Comparison of ENCODE assay signal across 8 mouse cellular contexts in genomic region chr2:172346933-172347611, GRCm38 (mm10). TPM values are rescaled to one million over a fixed set of nuclear protein-coding genes. Genes with fewer than 3 reads are reported as not detected.
DNase-seq lines count a peak whose midpoint lies in the region; ATAC-seq and TF ChIP-seq lines count a peak whose summit lies in the region.

No protein-coding gene starts in this region.

- no peak for TF ChIP-seq CTCF in kidney, adult 2 months (conservative IDR thresholded peaks at IDR 0.05; ENCODE audit: insufficient read depth, insufficient read length, low read depth, low read length)

- 56% methylated on average over 8 of the region's 8 CpGs for WGBS in kidney, embryonic 16.5 days
- WGBS in embryonic facial prominence, embryonic 12.5 days: 49% methylated on average over 8 of the region's 8 CpGs
- 69% methylated on average over 8 of the region's 8 CpGs for WGBS in intestine, embryonic 16.5 days
- WGBS in neural tube, embryonic 14.5 days: 51% methylated on average over 8 of the region's 8 CpGs
- WGBS in kidney, adult 2 months: 86% methylated on average over 8 of the region's 8 CpGs

- peak overlapping the region; percentile 94 for H3K4me2 ChIP-seq in kidney, embryonic 16.5 days (replicated peaks; ENCODE audit: low read depth, low read length)
- H3K4me2 ChIP-seq in embryonic facial prominence, embryonic 12.5 days (replicated peaks): peak overlapping the region; percentile 95
- H3K4me2 ChIP-seq in intestine, embryonic 16.5 days (ENCODE audit: low read depth, low read length): peak overlapping the region; percentile 90; the same call in 1 of the 2 replicates
- H3K4me2 ChIP-seq in neural tube, embryonic 14.5 days (ENCODE audit: low read depth, low read length): peak overlapping the region; percentile 98

- intact Hi-C loops in heart, postnatal 10 days (cut with DNase I): no loop called here

- no peak overlapping the region for H3K9ac ChIP-seq in kidney, embryonic 16.5 days (replicated peaks; ENCODE audit: low read length)
- peak overlapping the region; percentile 33; the same call in 1 of the 2 replicates for H3K9ac ChIP-seq in embryonic facial prominence, embryonic 12.5 days
- H3K9ac ChIP-seq in intestine, embryonic 16.5 days (ENCODE audit: low read depth, low read length): no peak overlapping the region
- no peak overlapping the region for H3K9ac ChIP-seq in neural tube, embryonic 14.5 days (replicated peaks; ENCODE audit: low read depth, low read length)

- no peak overlapping the region for H3K27ac ChIP-seq in kidney, embryonic 16.5 days (ENCODE audit: low read length)
- no peak overlapping the region for H3K27ac ChIP-seq in embryonic facial prominence, embryonic 12.5 days
- no peak overlapping the region for H3K27ac ChIP-seq in intestine, embryonic 16.5 days (ENCODE audit: low read length)
- no peak overlapping the region for H3K27ac ChIP-seq in neural tube, embryonic 14.5 days (ENCODE audit: low read depth, low read length)
- H3K27ac ChIP-seq in kidney, adult 2 months (ENCODE audit: insufficient read depth, low read depth, low read length): no peak overlapping the region

- DNase-seq in kidney, adult 11 months: no peak
- DNase-seq in layer of hippocampus, adult 18-20 months (ENCODE audit: low spot score in 2 of 2): no peak
- no peak for DNase-seq in kidney, adult 2 months
- DNase-seq in heart, postnatal 10 days: no peak

- H3K36me3 ChIP-seq in kidney, embryonic 16.5 days (ENCODE audit: insufficient read depth, low read length): no peaks in the 10 kb centered on the region
- H3K36me3 ChIP-seq in embryonic facial prominence, embryonic 12.5 days: no peaks in the 10 kb centered on the region
- no peaks in the 10 kb centered on the region for H3K36me3 ChIP-seq in intestine, embryonic 16.5 days (ENCODE audit: control insufficient read depth, insufficient read depth, low read length)
- H3K36me3 ChIP-seq in neural tube, embryonic 14.5 days (ENCODE audit: control insufficient read depth, insufficient read depth, low read length): no peaks in the 10 kb centered on the region
- no peaks in the 10 kb centered on the region for H3K36me3 ChIP-seq in kidney, adult 2 months (ENCODE audit: control insufficient read depth, insufficient read depth, low read length)

- H3K27me3 ChIP-seq in kidney, embryonic 16.5 days (ENCODE audit: insufficient read depth, low read length): no peaks in the 10 kb centered on the region
- no peaks in the 10 kb centered on the region for H3K27me3 ChIP-seq in embryonic facial prominence, embryonic 12.5 days
- no peaks in the 10 kb centered on the region for H3K27me3 ChIP-seq in intestine, embryonic 16.5 days (replicated peaks; ENCODE audit: control insufficient read depth, insufficient read depth, low read length)
- no peaks in the 10 kb centered on the region for H3K27me3 ChIP-seq in neural tube, embryonic 14.5 days (ENCODE audit: control insufficient read depth, insufficient read depth, low read length)
- no peaks in the 10 kb centered on the region for H3K27me3 ChIP-seq in kidney, adult 2 months (replicated peaks; ENCODE audit: control insufficient read depth, insufficient read depth, low read length)

- TF ChIP-seq POLR2A in kidney, adult 2 months (IDR thresholded peaks at IDR 0.05; ENCODE audit: low read depth, low read length): no peak

- peak overlapping the region; percentile 57; the same call in 1 of the 2 replicates for H3K4me3 ChIP-seq in kidney, embryonic 16.5 days (ENCODE audit: low read length)
- H3K4me3 ChIP-seq in embryonic facial prominence, embryonic 12.5 days: peak overlapping the region; percentile 64
- H3K4me3 ChIP-seq in intestine, embryonic 16.5 days (ENCODE audit: low read length): no peak overlapping the region; the same call in 1 of the 2 replicates
- H3K4me3 ChIP-seq in neural tube, embryonic 14.5 days (ENCODE audit: low read depth, low read length): peak overlapping the region; percentile 59
- H3K4me3 ChIP-seq in kidney, adult 2 months (ENCODE audit: insufficient read depth, low read depth, low read length): no peak overlapping the region

- no peaks in the 10 kb centered on the region for H3K9me3 ChIP-seq in kidney, embryonic 16.5 days (ENCODE audit: low read length)
- H3K9me3 ChIP-seq in embryonic facial prominence, embryonic 12.5 days: no peaks in the 10 kb centered on the region
- no peaks in the 10 kb centered on the region for H3K9me3 ChIP-seq in intestine, embryonic 16.5 days (ENCODE audit: control insufficient read depth, low read length)
- no peaks in the 10 kb centered on the region for H3K9me3 ChIP-seq in neural tube, embryonic 14.5 days (ENCODE audit: control insufficient read depth, low read length)

- peaks cover 7% of the 10 kb centered on the region for H3K4me1 ChIP-seq in kidney, embryonic 16.5 days (ENCODE audit: insufficient read depth, low read length)
- H3K4me1 ChIP-seq in embryonic facial prominence, embryonic 12.5 days: peaks cover 10% of the 10 kb centered on the region; the same call in 1 of the 2 replicates
- peaks cover 16% of the 10 kb centered on the region for H3K4me1 ChIP-seq in intestine, embryonic 16.5 days (ENCODE audit: control insufficient read depth, insufficient read depth, low read length)
- peaks cover 6% of the 10 kb centered on the region for H3K4me1 ChIP-seq in neural tube, embryonic 14.5 days (ENCODE audit: control insufficient read depth, insufficient read depth, low read length)
- H3K4me1 ChIP-seq in kidney, adult 2 months (ENCODE audit: control insufficient read depth, insufficient read depth, low read length): peaks cover 4% of the 10 kb centered on the region; the same call in 1 of the 2 replicates

- no peak for ATAC-seq in kidney, embryonic 16.5 days (ENCODE audit: low FRiP score, low TSS enrichment)
- ATAC-seq in embryonic facial prominence, embryonic 12.5 days (ENCODE audit: insufficient number of reproducible peaks, insufficient read depth, low FRiP score, low TSS enrichment): no peak
- no peak for ATAC-seq in intestine, embryonic 16.5 days
- ATAC-seq in neural tube, embryonic 14.5 days (ENCODE audit: low read depth): no peak

RNA-seq across cellular contexts. Expression of gene Fam210b, which starts 1.7 kb away (rescaled TPM):
- 12.0 and 12.8 TPM in 2 replicates for polyA plus RNA-seq in kidney, embryonic 16.5 days (2015; fragmentation: Nextera tagmentation; extraction: Ambion mirVana)
- polyA plus RNA-seq in embryonic facial prominence, embryonic 12.5 days (2016; fragmentation: Nextera tagmentation; extraction: Ambion mirVana): 22.5 and 24.1 TPM in 2 replicates
- polyA plus RNA-seq in intestine, embryonic 16.5 days (2015; fragmentation: Nextera tagmentation; extraction: Ambion mirVana): 15.0 and 16.6 TPM in 2 replicates
- 15.2 and 23.5 TPM in 2 replicates for polyA plus RNA-seq in neural tube, embryonic 14.5 days (2014; fragmentation: Nextera tagmentation; extraction: Ambion mirVana)
- 10 to 100 TPM; 22.8 to 23.1 TPM for total RNA-seq in layer of hippocampus, adult 18-20 months (2021)
- 16.3 and 17.5 TPM in 2 replicates for polyA plus RNA-seq in kidney, adult 2 months (2012; rRNA removed)
- total RNA-seq in heart, postnatal 10 days (2021): 1 to 10 TPM; 7.2 to 9.1 TPM

RNA-seq across cellular contexts. Expression of gene Aurka, which starts 23.3 kb away (rescaled TPM):
- polyA plus RNA-seq in kidney, embryonic 16.5 days (2015; fragmentation: Nextera tagmentation; extraction: Ambion mirVana): 112 and 117 TPM in 2 replicates
- polyA plus RNA-seq in embryonic facial prominence, embryonic 12.5 days (2016; fragmentation: Nextera tagmentation; extraction: Ambion mirVana): 131 TPM in 2 replicates
- polyA plus RNA-seq in intestine, embryonic 16.5 days (2015; fragmentation: Nextera tagmentation; extraction: Ambion mirVana): 87.4 and 103 TPM in 2 replicates
- 8.4 and 11.9 TPM in 2 replicates for polyA plus RNA-seq in neural tube, embryonic 14.5 days (2014; fragmentation: Nextera tagmentation; extraction: Ambion mirVana)
- total RNA-seq in layer of hippocampus, adult 18-20 months (2021): 1 to 10 TPM; 1.4 to 1.7 TPM
- polyA plus RNA-seq in kidney, adult 2 months (2012; rRNA removed): 0.92 and 1.2 TPM in 2 replicates
- total RNA-seq in heart, postnatal 10 days (2021): 10 to 100 TPM; 10.8 to 13.7 TPM

RNA-seq across cellular contexts. Expression of gene Cstf1, which starts 23.4 kb away (rescaled TPM):
- polyA plus RNA-seq in kidney, embryonic 16.5 days (2015; fragmentation: Nextera tagmentation; extraction: Ambion mirVana): 36.6 and 38.3 TPM in 2 replicates
- 44.0 and 44.9 TPM in 2 replicates for polyA plus RNA-seq in embryonic facial prominence, embryonic 12.5 days (2016; fragmentation: Nextera tagmentation; extraction: Ambion mirVana)
- 30.8 and 33.7 TPM in 2 replicates for polyA plus RNA-seq in intestine, embryonic 16.5 days (2015; fragmentation: Nextera tagmentation; extraction: Ambion mirVana)
- polyA plus RNA-seq in neural tube, embryonic 14.5 days (2014; fragmentation: Nextera tagmentation; extraction: Ambion mirVana): 24.5 and 28.6 TPM in 2 replicates
- total RNA-seq in layer of hippocampus, adult 18-20 months (2021): 10 to 100 TPM; 25.5 to 26.9 TPM
- polyA plus RNA-seq in kidney, adult 2 months (2012; rRNA removed): 31.3 and 37.7 TPM in 2 replicates
- total RNA-seq in heart, postnatal 10 days (2021): 10 to 100 TPM; 23.1 TPM

RNA-seq across cellular contexts. Expression of gene Cass4, which starts 46.5 kb away (rescaled TPM):
- polyA plus RNA-seq in kidney, embryonic 16.5 days (2015; fragmentation: Nextera tagmentation; extraction: Ambion mirVana): 0.32 and 0.36 TPM in 2 replicates
- 0.20 TPM in 2 replicates for polyA plus RNA-seq in embryonic facial prominence, embryonic 12.5 days (2016; fragmentation: Nextera tagmentation; extraction: Ambion mirVana)
- 0.17 and 0.21 TPM in 2 replicates for polyA plus RNA-seq in intestine, embryonic 16.5 days (2015; fragmentation: Nextera tagmentation; extraction: Ambion mirVana)
- polyA plus RNA-seq in neural tube, embryonic 14.5 days (2014; fragmentation: Nextera tagmentation; extraction: Ambion mirVana): 0.16 and 0.36 TPM in 2 replicates
- total RNA-seq in layer of hippocampus, adult 18-20 months (2021): under 1 TPM; 0.18 to 0.22 TPM
- polyA plus RNA-seq in kidney, adult 2 months (2012; rRNA removed): 0.22 and 0.30 TPM in 2 replicates
- under 1 TPM; 0.22 to 0.25 TPM for total RNA-seq in heart, postnatal 10 days (2021)

Comparison
In these comparisons a context has a peak if more than half of its experiments do, and no peak if none do; other contexts are left out.
1. H3K4me3 ChIP-seq: peak in kidney, embryonic 16.5 days (single experiment), embryonic facial prominence, embryonic 12.5 days (single experiment) and neural tube, embryonic 14.5 days (single experiment); none in intestine, embryonic 16.5 days (single experiment) and kidney, adult 2 months (single experiment).
2. Peak in every context shown above with its lines, with median percentiles within 50 percentile points of each other: H3K4me2 ChIP-seq.